Mouse (Mus musculus) MEL (cell line): ENCODE results near the gene Gm12355. TPM values are rescaled to one million over a fixed set of nuclear protein-coding genes. Genes with fewer than 3 reads are reported as not detected.

Experiments used
- DNase-seq: peaks from one replicate; pipeline ENCODE4 v3.0.0; 2011; ENCODE audit warnings: low read depth, low spot score
- H3K27ac ChIP-seq: 2 replicates; pipeline ENCODE4 v1.5.1; 2012; ENCODE audit warnings: low read depth, mild to moderate bottlenecking, control low read depth, low read length, moderate library complexity; ENCODE audit not compliant: control insufficient read depth
- H3K27me3 ChIP-seq, 2 experiments: fragments of 150-350 bp in 1 of 2; sonication (generic) in 1 of 2; 2 replicates each; pipeline ENCODE4 v1.6.1; 2012; ENCODE audit warnings: low read length in 2 of 2, mild to moderate bottlenecking in 2 of 2, improper control_type of control experiment in 1 of 2, moderate library complexity in 1 of 2; ENCODE audit not compliant: insufficient read depth in 2 of 2, control insufficient read depth in 1 of 2
- H3K36me3 ChIP-seq, 2 experiments: 2 replicates each; pipeline ENCODE4 v1.6.1; 2012 to 2014; ENCODE audit warnings: low read length in 2 of 2, improper control_type of control experiment in 1 of 2, inconsistent platforms in 1 of 2, mild to moderate bottlenecking in 1 of 2; ENCODE audit not compliant: insufficient read depth in 2 of 2, control insufficient read depth in 1 of 2
- H3K4me1 ChIP-seq, 2 experiments: fragments of 150-350 bp in 1 of 2; sonication (generic) in 1 of 2; 2 replicates each; pipeline ENCODE4 v1.6.1; 2012; ENCODE audit warnings: low read length in 2 of 2, improper control_type of control experiment in 1 of 2, mild to moderate bottlenecking in 1 of 2; ENCODE audit not compliant: insufficient read depth in 2 of 2, control insufficient read depth in 1 of 2
- H3K4me3 ChIP-seq, 2 experiments: fragments of 150-350 bp in 1 of 2; sonication (generic) in 1 of 2; 2 replicates each; pipeline ENCODE4 v1.5.1; 2012; ENCODE audit warnings: low read depth in 2 of 2, low read length in 2 of 2, mild to moderate bottlenecking in 2 of 2, moderate library complexity in 2 of 2, control low read depth in 1 of 2, improper control_type of control experiment in 1 of 2; ENCODE audit not compliant: control insufficient read depth in 1 of 2, insufficient read depth in 1 of 2
- H3K79me2 ChIP-seq: 2 replicates; pipeline ENCODE4 v1.6.1; 2012; ENCODE audit warnings: mild to moderate bottlenecking, low read length, moderate library complexity; ENCODE audit not compliant: control insufficient read depth, poor library complexity, insufficient read depth
- H3K9ac ChIP-seq: 2 replicates; pipeline ENCODE4 v1.6.1; 2012; ENCODE audit warnings: low read depth, mild to moderate bottlenecking, control low read depth, low read length, moderate library complexity; ENCODE audit not compliant: control insufficient read depth, poor library complexity, severe bottlenecking
- H3K9me3 ChIP-seq: fragments of 150-350 bp; sonication (generic); replicated peaks from 2 replicates; pipeline ENCODE4 v1.6.1; 2012; ENCODE audit warnings: mild to moderate bottlenecking, low read length, improper control_type of control experiment, moderate library complexity; ENCODE audit not compliant: insufficient read depth
- CHD2 ChIP-seq: IDR thresholded peaks from 2 replicates; pipeline ENCODE4 v1.6.1; 2011; ENCODE audit warnings: low read length, improper control_type of control experiment
- CTCF ChIP-seq, 3 experiments: IDR thresholded peaks in 2 of 3; conservative IDR thresholded peaks in 1 of 3; 2 replicates each; pipeline ENCODE4 v1.5.1; 2011 to 2012; ENCODE audit warnings: low read length in 3 of 3, low read depth in 2 of 3, mild to moderate bottlenecking in 2 of 3, improper control_type of control experiment in 1 of 3, inconsistent platforms in 1 of 3, mixed read lengths in 1 of 3, moderate library complexity in 1 of 3; ENCODE audit not compliant: control insufficient read depth in 1 of 3, insufficient read depth in 1 of 3, poor library complexity in 1 of 3, severe bottlenecking in 1 of 3
- E2F4 ChIP-seq: IDR thresholded peaks from 2 replicates; pipeline ENCODE4 v1.6.1; 2011; ENCODE audit warnings: low read depth, low read length, improper control_type of control experiment, borderline replicate concordance
- ELF1 ChIP-seq: IDR thresholded peaks from 2 replicates; pipeline ENCODE4 v1.6.1; 2014; ENCODE audit warnings: low read depth, mild to moderate bottlenecking, inconsistent platforms, low read length, improper control_type of control experiment, moderate library complexity
- EP300 ChIP-seq, 2 experiments: IDR thresholded peaks; 2 replicates each; pipeline ENCODE4 v1.6.1; 2011; ENCODE audit warnings: improper control_type of control experiment in 2 of 2, low read length in 2 of 2, low read depth in 1 of 2, mild to moderate bottlenecking in 1 of 2
- ETS1 ChIP-seq: IDR thresholded peaks from 2 replicates; pipeline ENCODE4 v1.6.1; 2012; ENCODE audit warnings: low read depth, mild to moderate bottlenecking, inconsistent platforms, low read length, improper control_type of control experiment, moderate library complexity
- GATA1 ChIP-seq: IDR thresholded peaks from 2 replicates; pipeline ENCODE4 v1.6.1; 2011; ENCODE audit warnings: low read depth, low read length, improper control_type of control experiment
- HCFC1 ChIP-seq: IDR thresholded peaks from 2 replicates; pipeline ENCODE4 v1.6.1; 2012; ENCODE audit warnings: low read depth, mild to moderate bottlenecking, inconsistent platforms, low read length, improper control_type of control experiment, moderate library complexity
- JUND ChIP-seq: IDR thresholded peaks from 2 replicates; pipeline ENCODE4 v1.6.1; 2011; ENCODE audit warnings: low read depth, mild to moderate bottlenecking, improper control_type of control experiment, low read length
- KAT2A ChIP-seq: conservative IDR thresholded peaks from 2 replicates; pipeline ENCODE4 v1.6.1; 2012; ENCODE audit warnings: low read depth, low read length, improper control_type of control experiment, inconsistent platforms
- MAFK ChIP-seq: IDR thresholded peaks from 2 replicates; pipeline ENCODE4 v1.6.1; 2011; ENCODE audit warnings: low read depth, mild to moderate bottlenecking, low read length, improper control_type of control experiment, borderline replicate concordance
- MAX ChIP-seq: IDR thresholded peaks from 2 replicates; pipeline ENCODE4 v1.6.1; 2011; ENCODE audit warnings: low read length, improper control_type of control experiment
- MEF2A ChIP-seq: IDR thresholded peaks from 2 replicates; pipeline ENCODE4 v1.6.1; 2014; ENCODE audit warnings: low read depth, mild to moderate bottlenecking, inconsistent platforms, low read length, improper control_type of control experiment; ENCODE audit not compliant: poor library complexity, insufficient replicate concordance, severe bottlenecking; ENCODE audit errors: extremely low read depth
- MXI1 ChIP-seq: IDR thresholded peaks from 2 replicates; pipeline ENCODE4 v1.6.1; 2011; ENCODE audit warnings: mild to moderate bottlenecking, low read depth, low read length, improper control_type of control experiment
- MYC ChIP-seq: IDR thresholded peaks from 2 replicates; pipeline ENCODE4 v1.6.1; 2011; ENCODE audit warnings: low read depth, mild to moderate bottlenecking, low read length, improper control_type of control experiment, moderate library complexity
- NELFE ChIP-seq: IDR thresholded peaks from 2 replicates; pipeline ENCODE4 v1.6.1; 2011; ENCODE audit warnings: low read depth, low read length, improper control_type of control experiment
- NRF1 ChIP-seq: IDR thresholded peaks from 2 replicates; pipeline ENCODE4 v1.6.1; 2014; ENCODE audit warnings: low read depth, mild to moderate bottlenecking, inconsistent platforms, low read length, improper control_type of control experiment, moderate library complexity; ENCODE audit not compliant: poor library complexity, insufficient read depth, severe bottlenecking
- POLR2A ChIP-seq, 2 experiments: IDR thresholded peaks; 2 replicates each; pipeline ENCODE4 v1.6.1; 2011 to 2012; ENCODE audit warnings: low read length in 2 of 2, mild to moderate bottlenecking in 2 of 2, control low read depth in 1 of 2, improper control_type of control experiment in 1 of 2, low read depth in 1 of 2, moderate library complexity in 1 of 2; ENCODE audit not compliant: control insufficient read depth in 1 of 2, insufficient read depth in 1 of 2, poor library complexity in 1 of 2
- POLR2AphosphoS2 ChIP-seq: IDR thresholded peaks from 2 replicates; pipeline ENCODE4 v1.6.1; 2011; ENCODE audit warnings: low read length, improper control_type of control experiment
- RCOR1 ChIP-seq: IDR thresholded peaks from 2 replicates; pipeline ENCODE4 v1.6.1; 2012; ENCODE audit warnings: low read depth, mild to moderate bottlenecking, inconsistent platforms, low read length, improper control_type of control experiment
- SMC3 ChIP-seq: IDR thresholded peaks from 2 replicates; pipeline ENCODE4 v1.6.1; 2011; ENCODE audit warnings: low read depth, low read length, improper control_type of control experiment
- TAL1 ChIP-seq: IDR thresholded peaks from 2 replicates; pipeline ENCODE4 v1.6.1; 2012; ENCODE audit warnings: mild to moderate bottlenecking, inconsistent platforms, low read length, moderate library complexity, mixed read lengths
- TBP ChIP-seq: IDR thresholded peaks from 2 replicates; pipeline ENCODE4 v1.8.0; 2011; ENCODE audit warnings: low read depth, low read length, improper control_type of control experiment
- TCF12 ChIP-seq: IDR thresholded peaks from 2 replicates; pipeline ENCODE4 v1.6.1; 2014; ENCODE audit warnings: low read depth, mild to moderate bottlenecking, inconsistent platforms, low read length, improper control_type of control experiment, moderate library complexity
- USF2 ChIP-seq, 2 experiments: IDR thresholded peaks; 2 replicates each; pipeline ENCODE4 v1.6.1; 2011 to 2012; ENCODE audit warnings: improper control_type of control experiment in 2 of 2, low read length in 2 of 2, borderline replicate concordance in 1 of 2, inconsistent platforms in 1 of 2, low read depth in 1 of 2, mild to moderate bottlenecking in 1 of 2; ENCODE audit not compliant: insufficient read depth in 1 of 2
- ZMIZ1 ChIP-seq: IDR thresholded peaks from 2 replicates; pipeline ENCODE4 v1.6.1; 2012; ENCODE audit warnings: low read depth, mild to moderate bottlenecking, inconsistent platforms, low read length, improper control_type of control experiment, moderate library complexity
- ZNF384 ChIP-seq: IDR thresholded peaks from 2 replicates; pipeline ENCODE4 v1.6.1; 2012; ENCODE audit warnings: low read depth, mild to moderate bottlenecking, inconsistent platforms, low read length, improper control_type of control experiment
- polyA plus RNA-seq, 2 experiments: library from polyadenylated mRNA; stranded (reverse) in 1 of 2; unstranded in 1 of 2; fragments of >175 nt in 1 of 2; fragments of >200 nt in 1 of 2; gene quantifications; 2 replicates each; pipeline versions ENCODE4 v1.2.1 to v1.2.4; 2012; ENCODE audit warnings: low replicate concordance in 2 of 2, low read depth in 1 of 2; ENCODE audit not compliant: insufficient read length in 2 of 2, insufficient read depth in 1 of 2, missing spikeins in 1 of 2
- total RNA-seq: library from RNA; depleted of rRNA; stranded (reverse); fragments of 300-350 nt; gene quantifications from 2 replicates; pipeline ENCODE4 v1.2.3, GENCODE M21; 2012

Gm12355 gene
- total and polyA plus RNA-seq, 3 experiments, result 0.58 to 3.4 TPM; not detected in 1

DNA sequence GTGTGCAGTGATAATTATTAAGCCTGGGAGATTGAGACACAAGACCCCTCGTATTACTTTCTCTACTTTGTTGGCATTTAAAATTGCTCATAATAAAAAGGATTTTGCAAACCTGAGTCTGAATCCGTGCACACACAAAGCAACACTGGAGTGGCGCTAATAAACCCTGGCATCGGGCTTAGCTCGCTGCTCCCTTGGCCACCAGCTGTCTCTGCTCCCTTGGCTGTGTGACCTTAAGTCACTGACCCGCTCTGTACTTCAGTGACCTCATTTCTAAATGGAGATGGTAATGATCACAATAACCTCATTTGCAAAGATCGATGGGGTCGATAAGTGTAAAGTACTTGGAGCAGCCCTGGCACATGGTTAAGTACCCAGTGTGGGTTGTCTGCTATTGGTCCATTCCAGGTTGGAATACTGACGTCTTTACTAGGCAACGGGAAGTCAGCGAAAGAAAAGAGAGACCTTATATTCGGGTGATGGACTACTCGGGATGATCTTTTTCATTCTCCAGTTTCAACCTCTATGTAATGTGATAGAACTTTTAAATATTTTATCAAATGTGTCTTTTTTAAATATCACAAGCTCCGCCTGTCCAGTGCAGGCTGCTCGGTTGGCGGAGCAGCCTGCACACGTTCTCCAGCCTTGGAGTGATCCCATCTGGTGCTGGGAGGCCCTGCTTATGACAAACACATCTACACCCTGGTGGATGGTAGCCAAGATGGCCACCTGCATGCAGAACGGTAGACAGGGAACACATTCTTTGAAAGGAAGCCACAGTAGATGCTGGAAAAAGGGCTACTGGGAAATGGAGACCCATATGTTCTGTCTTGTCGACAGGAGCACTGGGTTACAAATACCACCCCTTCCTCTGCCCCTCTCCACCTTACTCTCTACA, 34.7 kb downstream of the Gm12355 start:
- H3K9me3 ChIP-seq, result no peaks in the 10 kb centered on the region

DNA sequence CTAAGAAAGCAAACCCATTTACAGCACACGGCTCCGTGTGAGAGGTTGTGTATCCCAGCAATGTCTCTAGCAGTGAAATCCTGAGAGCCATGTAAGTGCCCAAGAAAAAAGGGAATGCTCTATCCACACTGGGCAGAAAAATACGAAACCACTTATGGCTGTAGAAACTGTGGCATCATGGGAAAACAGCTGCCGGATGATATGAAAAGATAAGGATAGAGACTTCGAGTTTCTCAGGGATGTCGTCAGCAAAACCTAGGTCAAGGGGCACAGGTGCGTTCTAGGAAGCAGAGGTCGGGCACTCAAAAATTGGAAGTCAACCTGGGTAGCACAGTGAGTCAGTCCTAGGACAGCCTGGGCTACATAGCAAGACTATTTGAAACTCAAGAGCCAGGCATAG, 36.2 kb downstream of the Gm12355 start:
- Histone ChIP-seq H3K27ac (peak overlapping the region; percentile 98), H3K4me3 (peak overlapping the region; percentile 63 to 77), H3K9ac (peak overlapping the region; percentile 70), H3K79me2 (peaks cover 27% of the 10 kb centered on the region), H3K27me3 (peaks cover 8% of the 10 kb centered on the region in 2 experiments), H3K36me3 (peaks cover 0 to 31% of the 10 kb centered on the region in 2 experiments; a peak in 2 of 4 replicates), H3K9me3 (no peaks in the 10 kb centered on the region), H3K4me1 (peaks cover 26 to 37% of the 10 kb centered on the region in 2 experiments; a peak in 3 of 4 replicates)
- peak; percentile 77 for DNase-seq
- TF ChIP-seq HCFC1, result peak; percentile 45; the same call in 1 of the 2 replicates
- TF ChIP-seq MAX, result no peak
- TF ChIP-seq NELFE, result peak; percentile 43; the same call in 1 of the 2 replicates
- TF ChIP-seq MEF2A, result peak; percentile 74; the same call in 1 of the 2 replicates
- TF ChIP-seq JUND, result no peak
- TF ChIP-seq MYC, result 0 out of 2 replicates have a peak, but pooled peaks have one; percentile 6
- peak; percentile 98 for TF ChIP-seq ETS1
- peak; percentile 81 for TF ChIP-seq GATA1
- 0 out of 2 replicates have a peak, but pooled peaks have one; percentile 17 for TF ChIP-seq RCOR1
- TF ChIP-seq POLR2A (IDR thresholded peaks at IDR 0.05; ENCODE audit: control insufficient read depth in 1 of 2, insufficient read depth in 1 of 2, low read depth in 1 of 2, low read length in 2 of 2, poor library complexity in 1 of 2), result no peak
- no peak for TF ChIP-seq NRF1
- TF ChIP-seq TCF12, result peak; percentile 88
- TF ChIP-seq USF2 (IDR thresholded peaks at IDR 0.05; ENCODE audit: borderline replicate concordance in 1 of 2, insufficient read depth in 1 of 2, low read depth in 1 of 2, low read length in 2 of 2), result no peak
- TF ChIP-seq POLR2AphosphoS2, result no peak
- peak; percentile 49; the same call in 1 of the 2 replicates for TF ChIP-seq KAT2A
- TF ChIP-seq MAFK, result 0 out of 2 replicates have a peak, but pooled peaks have one; percentile 34
- no peak for TF ChIP-seq SMC3
- peak; percentile 43; the same call in 1 of the 2 replicates for TF ChIP-seq TAL1
- no peak for TF ChIP-seq ELF1
- TF ChIP-seq TBP, result 0 out of 2 replicates have a peak, but pooled peaks have one; percentile 35
- TF ChIP-seq CHD2, result no peak
- TF ChIP-seq ZMIZ1, result no peak
- peak; percentile 69; the same call in 1 of the 2 replicates for TF ChIP-seq MXI1
- TF ChIP-seq EP300 (IDR thresholded peaks at IDR 0.05; ENCODE audit: low read depth in 1 of 2, low read length in 2 of 2), result peak in 1 of 2 experiments; percentile 78; a peak in 3 of 4 replicates
- TF ChIP-seq ZNF384, result no peak
- TF ChIP-seq CTCF (IDR thresholded peaks at IDR 0.05 in 2 of 3, conservative IDR thresholded peaks at IDR 0.05 in 1 of 3; ENCODE audit: control insufficient read depth in 1 of 3, insufficient read depth in 1 of 3, low read depth in 2 of 3, low read length in 3 of 3, poor library complexity in 1 of 3, severe bottlenecking in 1 of 3), result no peak

More for the DNA sequence above, 34.7 kb downstream of the Gm12355 start:
- Histone ChIP-seq H3K79me2 (peaks cover 12% of the 10 kb centered on the region), H3K36me3 (peaks cover 0 to 19% of the 10 kb centered on the region in 2 experiments; a peak in 2 of 4 replicates), H3K9ac (no peak overlapping the region), H3K4me1 (peaks cover 19 to 22% of the 10 kb centered on the region in 2 experiments; a peak in 3 of 4 replicates), H3K27ac (no peak overlapping the region), H3K27me3 (peaks cover 8 to 9% of the 10 kb centered on the region in 2 experiments), H3K4me3 (no peak overlapping the region)
- TF ChIP-seq POLR2A (IDR thresholded peaks at IDR 0.05; ENCODE audit: control insufficient read depth in 1 of 2, insufficient read depth in 1 of 2, low read depth in 1 of 2, low read length in 2 of 2, poor library complexity in 1 of 2) (no peak), RCOR1 (no peak), TAL1 (no peak), ETS1 (no peak), E2F4 (no peak), POLR2AphosphoS2 (no peak), ELF1 (no peak), ZMIZ1 (no peak)
- DNase-seq, result no peak
